Comparison of ENCODE assay signal across 30 mouse cellular contexts in the genomic region with DNA sequence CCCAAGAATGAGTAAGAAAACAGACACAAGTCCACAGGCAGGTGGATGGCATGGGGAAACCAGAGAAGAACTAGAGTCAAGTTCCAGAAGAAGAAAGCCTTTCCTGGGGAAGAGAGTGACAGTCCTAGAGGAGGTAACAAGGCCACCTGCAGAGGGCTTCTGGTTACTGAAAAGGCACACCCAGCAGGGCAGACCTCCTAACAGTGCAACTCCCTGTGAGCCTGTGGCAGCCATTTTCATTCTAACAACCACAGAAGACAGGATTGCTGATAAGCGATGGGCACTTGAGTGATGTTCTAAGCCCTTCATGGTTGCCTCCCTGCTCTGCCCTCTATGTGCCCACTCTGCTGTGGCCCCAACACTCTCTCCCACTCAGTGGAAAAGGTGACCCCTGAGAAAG. TPM values are rescaled to one million over a fixed set of nuclear protein-coding genes. Genes with fewer than 3 reads are reported as not detected.
DNase-seq lines count a peak whose midpoint lies in the region; ATAC-seq and TF ChIP-seq lines count a peak whose summit lies in the region.
"Had no signal": no experiment of that assay in that cellular context is flagged by ENCODE, and none has a peak within 500 bp of the region (broad histone marks: within the 10 kb centered on the region; RNA-seq: fewer than 3 reads in every experiment).

No protein-coding gene starts in this region.

- no peak overlapping the region for H3K9ac ChIP-seq in forebrain, embryonic 11.5 days (ENCODE audit: low read length)
- no peak overlapping the region for H3K9ac ChIP-seq in forebrain, embryonic 13.5 days
- no peak overlapping the region for H3K9ac ChIP-seq in ES-E14 (ENCODE audit: insufficient read depth, low read depth, low read length, poor library complexity, severe bottlenecking)
- H3K9ac ChIP-seq: forebrain, embryonic 15.5 days; heart, embryonic 13.5 days; hindbrain, embryonic 14.5 days had no signal

- no peak for ATAC-seq in forebrain, embryonic 11.5 days (replicated peaks; ENCODE audit: low FRiP score)
- no peak for ATAC-seq in forebrain, embryonic 13.5 days
- ATAC-seq: activated CD4-positive, CD25-positive, alpha-beta regulatory T cell, adult 4 months; forebrain, embryonic 15.5 days; hindbrain, postnatal 0 days; inflammation-experienced regulatory T-cells, adult 6 months; intestine, embryonic 16.5 days; Patski had no signal

- no peak overlapping the region for H3K4me3 ChIP-seq in forebrain, embryonic 11.5 days (ENCODE audit: low read depth, low read length)
- no peak overlapping the region for H3K4me3 ChIP-seq in forebrain, embryonic 13.5 days
- H3K4me3 ChIP-seq in E14TG2a.4 (replicated peaks; ENCODE audit: low read length) (0 out of 2 replicates have a peak overlapping the region, but pooled peaks have one; percentile 13), ES-E14 (ENCODE audit: insufficient read depth in 1 of 2, low read depth in 1 of 2, low read length in 2 of 2, poor library complexity in 1 of 2, severe bottlenecking in 1 of 2) (no peak overlapping the region)
- H3K4me3 ChIP-seq in gastrocnemius, adult 2 months: no peak overlapping the region
- no peak overlapping the region for H3K4me3 ChIP-seq in kidney, adult 2 months (ENCODE audit: insufficient read depth, low read depth, low read length)
- H3K4me3 ChIP-seq: forebrain, embryonic 10.5 days; forebrain, embryonic 15.5 days; heart, embryonic 13.5 days had no signal

- H3K27ac ChIP-seq in forebrain, embryonic 11.5 days (ENCODE audit: low read depth, low read length): no peak overlapping the region
- no peak overlapping the region for H3K27ac ChIP-seq in forebrain, embryonic 13.5 days
- H3K27ac ChIP-seq in ES-E14 (ENCODE audit: insufficient read depth, low read depth, low read length, poor library complexity, severe bottlenecking): 0 out of 2 replicates have a peak overlapping the region, but pooled peaks have one; percentile 34
- H3K27ac ChIP-seq in gastrocnemius, adult 2 months: no peak overlapping the region
- no peak overlapping the region for H3K27ac ChIP-seq in kidney, adult 2 months (ENCODE audit: insufficient read depth, low read depth, low read length)
- H3K27ac ChIP-seq: forebrain, embryonic 10.5 days; forebrain, embryonic 15.5 days; heart, embryonic 13.5 days; hindbrain, embryonic 14.5 days; hindbrain, postnatal 0 days had no signal

- in situ Hi-C loops in ES-E14 (cut with MboI; ENCODE audit: low sequenced_read_pairs in 2 of 2, unreplicated experiment in 2 of 2): loop anchor here (10.0 to 25.0 kb wide), 2 partner anchors 132 to 261 kb away; no protein-coding TSS in a partner anchor

- H3K4me1 ChIP-seq in forebrain, embryonic 11.5 days (replicated peaks; ENCODE audit: control insufficient read depth, insufficient read depth, low read length): no peaks in the 10 kb centered on the region
- peaks cover 6% of the 10 kb centered on the region; the same call in 1 of the 2 replicates for H3K4me1 ChIP-seq in forebrain, embryonic 13.5 days
- H3K4me1 ChIP-seq in E14TG2a.4 (replicated peaks; ENCODE audit: low read depth, low read length) (peaks cover 83% of the 10 kb centered on the region), ES-E14 (ENCODE audit: control insufficient read depth in 2 of 2, insufficient read depth in 2 of 2, low read length in 2 of 2, poor library complexity in 1 of 2) (peaks cover 8 to 36% of the 10 kb centered on the region in 2 experiments)
- no peaks in the 10 kb centered on the region for H3K4me1 ChIP-seq in kidney, adult 2 months (ENCODE audit: control insufficient read depth, insufficient read depth, low read length)
- H3K4me1 ChIP-seq: forebrain, embryonic 15.5 days; heart, embryonic 13.5 days had no signal

- no peak for TF ChIP-seq CTCF in E14TG2a.4 (conservative IDR thresholded peaks at IDR 0.05; ENCODE audit: low read length)
- no peak for TF ChIP-seq CTCF in gastrocnemius, adult 2 months (IDR thresholded peaks at IDR 0.05)
- no peak for TF ChIP-seq CTCF in kidney, adult 2 months (conservative IDR thresholded peaks at IDR 0.05; ENCODE audit: insufficient read depth, insufficient read length, low read depth, low read length)

- H3K9me3 ChIP-seq in forebrain, embryonic 11.5 days (ENCODE audit: control insufficient read depth, low read length): no peaks in the 10 kb centered on the region
- H3K9me3 ChIP-seq in forebrain, embryonic 13.5 days (replicated peaks): no peaks in the 10 kb centered on the region
- H3K9me3 ChIP-seq in E14TG2a.4 (ENCODE audit: low read length): no peaks in the 10 kb centered on the region
- no peaks in the 10 kb centered on the region for H3K9me3 ChIP-seq in ES-E14 (ENCODE audit: control insufficient read depth, insufficient read depth, low read depth, low read length)
- H3K9me3 ChIP-seq: forebrain, embryonic 10.5 days; forebrain, embryonic 15.5 days; G1E; heart, embryonic 13.5 days had no signal

- no peak overlapping the region for H3K4me2 ChIP-seq in forebrain, embryonic 11.5 days (ENCODE audit: low read depth, low read length, severe bottlenecking)
- H3K4me2 ChIP-seq in forebrain, embryonic 13.5 days: no peak overlapping the region
- H3K4me2 ChIP-seq: forebrain, embryonic 15.5 days; heart, embryonic 13.5 days; hindbrain, embryonic 14.5 days had no signal

- no peaks in the 10 kb centered on the region for H3K36me3 ChIP-seq in forebrain, embryonic 11.5 days (ENCODE audit: control insufficient read depth, insufficient read depth, low read length)
- no peaks in the 10 kb centered on the region for H3K36me3 ChIP-seq in forebrain, embryonic 13.5 days (ENCODE audit: poor library complexity, severe bottlenecking)
- H3K36me3 ChIP-seq in E14TG2a.4 (ENCODE audit: insufficient read depth, low read length) (no peaks in the 10 kb centered on the region), ES-E14 (ENCODE audit: control insufficient read depth, insufficient read depth, low read length, poor library complexity, severe bottlenecking) (no peaks in the 10 kb centered on the region)
- H3K36me3 ChIP-seq in kidney, adult 2 months (ENCODE audit: control insufficient read depth, insufficient read depth, low read length): no peaks in the 10 kb centered on the region
- H3K36me3 ChIP-seq: forebrain, embryonic 10.5 days; forebrain, embryonic 15.5 days; G1E; heart, embryonic 13.5 days had no signal

- peak; percentile 41 for DNase-seq in forebrain, embryonic 11.5 days (ENCODE audit: low spot score)
- DNase-seq in ES-E14 (ENCODE audit: low read depth, low spot score): no peak
- DNase-seq in gastrocnemius, adult 2 months: no peak
- DNase-seq in kidney, adult 2 months: no peak
- DNase-seq: adrenal gland, adult 8-10 months; adrenal gland, postnatal 25 days; cerebellum, adult 11-12 months; cerebellum, adult 9-10 months; cerebellum, postnatal 14 days; gastrocnemius, postnatal 10 days; heart, adult 18-20 months; heart, postnatal 14 days; heart, postnatal 4 days; kidney, adult 18-20 months had no signal

- 71% methylated on average over 1 of the region's 1 CpGs for WGBS in forebrain, embryonic 11.5 days
- WGBS in forebrain, embryonic 13.5 days: 75% methylated on average over 1 of the region's 1 CpGs
- 90% methylated on average over 1 of the region's 1 CpGs for WGBS in kidney, adult 2 months

- intact Hi-C loops in gastrocnemius, adult 2 months (cut with DNase I): no loop called here

- H3K27me3 ChIP-seq in forebrain, embryonic 11.5 days (ENCODE audit: control insufficient read depth, insufficient read depth, low read length): no peaks in the 10 kb centered on the region
- no peaks in the 10 kb centered on the region for H3K27me3 ChIP-seq in forebrain, embryonic 13.5 days
- H3K27me3 ChIP-seq in E14TG2a.4 (ENCODE audit: insufficient read depth, low read length): no peaks in the 10 kb centered on the region
- H3K27me3 ChIP-seq in kidney, adult 2 months (replicated peaks; ENCODE audit: control insufficient read depth, insufficient read depth, low read length): no peaks in the 10 kb centered on the region
- H3K27me3 ChIP-seq: forebrain, embryonic 15.5 days; heart, embryonic 13.5 days; Patski had no signal

- no peak for TF ChIP-seq POLR2A in kidney, adult 2 months (IDR thresholded peaks at IDR 0.05; ENCODE audit: low read depth, low read length)

TF ChIP-seq in ES-E14, 5 proteins besides CTCF, POLR2A, EP300 and RAD21:
- TF ChIP-seq HCFC1 (IDR thresholded peaks at IDR 0.05; ENCODE audit: borderline replicate concordance, insufficient read depth, low read length): no peak
- TF ChIP-seq CHD2 (IDR thresholded peaks at IDR 0.05; ENCODE audit: low read depth, low read length): no peak
- no peak for TF ChIP-seq ZC3H11A (IDR thresholded peaks at IDR 0.05; ENCODE audit: borderline replicate concordance, low read depth, low read length)
- TF ChIP-seq MAFK (IDR thresholded peaks at IDR 0.05; ENCODE audit: insufficient read depth, low read depth, low read length): no peak
- no peak for TF ChIP-seq ZNF384 (IDR thresholded peaks at IDR 0.05; ENCODE audit: low read depth, low read length)

RNA-seq across cellular contexts. Expression of gene Erv3, which starts 54.2 kb away (rescaled TPM):
- polyA plus RNA-seq in forebrain, embryonic 11.5 days (2014; fragmentation: Nextera tagmentation; extraction: Ambion mirVana): not detected in 2 replicates
- polyA plus RNA-seq in forebrain, embryonic 13.5 days (2015; fragmentation: Nextera tagmentation; extraction: Ambion mirVana): not detected in 2 replicates
- 0.16 TPM in 1 of 2 replicates, not detected in the other for total RNA-seq in ES-E14 (2012; rRNA removed)
- not detected for total RNA-seq in gastrocnemius, adult 2 months (2021)
- polyA plus RNA-seq in kidney, adult 2 months (2012; rRNA removed): not detected in 2 replicates
- total RNA-seq: adrenal gland, adult 8-10 months; adrenal gland, postnatal 25 days; gastrocnemius, postnatal 10 days; heart, adult 18-20 months; heart, postnatal 14 days; heart, postnatal 4 days; hindbrain, postnatal 0 days had no signal
- polyA plus RNA-seq: activated CD4-positive, CD25-positive, alpha-beta regulatory T cell, adult 4 months; embryonic facial prominence, embryonic 11.5 days; embryonic facial prominence, embryonic 14.5 days; forebrain, embryonic 10.5 days; forebrain, embryonic 15.5 days; heart, embryonic 13.5 days; heart, embryonic 16.5 days; hindbrain, embryonic 11.5 days; inflammation-experienced regulatory T-cells, adult 6 months; intestine, embryonic 16.5 days; Patski had no signal
